Mouse (Mus musculus) stomach, postnatal 0 days (tissue): Measurements from ENCODE around the gene Parp14.

Experiments
- CTCF ChIP-seq: IDR thresholded peaks from 2 replicates; pipeline ENCODE4 v1.5.1; 2016; ENCODE audit warnings: antibody characterized with exemption, low read depth, mild to moderate bottlenecking, moderate library complexity
- EP300 ChIP-seq: optimal IDR thresholded peaks from 2 replicates; pipeline ENCODE3; 2016; ENCODE audit warnings: antibody characterized with exemption

GRCm38 (mm10) chr16:35870581-35871047, 730 bp downstream of the Parp14 start:
- TF ChIP-seq CTCF (no peak), EP300 (no peak)
